Mouse (Mus musculus) stomach, embryonic 16.5 days (tissue): ENCODE results near the gene Slamf1. TPM values are rescaled to one million over a fixed set of nuclear protein-coding genes. Genes with fewer than 3 reads are reported as not detected.

Experiments used
- ATAC-seq: fragments of 200-750 bp; cut with Nextera tagmentation; 2 replicates; pipeline ENCODE4 v1.8.0; 2017; ENCODE audit warnings: moderate number of reproducible peaks, moderate TSS enrichment; ENCODE audit not compliant: insufficient read depth, low FRiP score
- H3K27ac ChIP-seq: fragments of 300-500 bp; sonication (generic); 2 replicates; pipeline ENCODE4 v1.5.1; 2014; ENCODE audit warnings: low read length
- H3K27me3 ChIP-seq: fragments of 300-500 bp; sonication (generic); 2 replicates; pipeline ENCODE4 v1.6.1; 2014; ENCODE audit warnings: low read length, control low read depth, mixed read lengths; ENCODE audit not compliant: control insufficient read depth, insufficient read depth
- H3K36me3 ChIP-seq: fragments of 300-500 bp; sonication (generic); 2 replicates; pipeline ENCODE4 v1.6.1; 2014; ENCODE audit warnings: low read length; ENCODE audit not compliant: control insufficient read depth, insufficient read depth
- H3K4me1 ChIP-seq: fragments of 300-500 bp; sonication (generic); 2 replicates; pipeline ENCODE4 v1.6.1; 2014; ENCODE audit warnings: low read length, control low read depth, mixed read lengths; ENCODE audit not compliant: control insufficient read depth, insufficient read depth
- H3K4me2 ChIP-seq: fragments of 300-500 bp; sonication (generic); 2 replicates; pipeline ENCODE4 v1.6.1; 2014; ENCODE audit warnings: low read depth, low read length, mixed read lengths
- H3K4me3 ChIP-seq: fragments of 300-500 bp; sonication (generic); replicated peaks from 2 replicates; pipeline ENCODE4 v1.5.1; 2014; ENCODE audit warnings: mild to moderate bottlenecking, low read length
- H3K9ac ChIP-seq: fragments of 300-500 bp; sonication (generic); 2 replicates; pipeline ENCODE4 v1.6.1; 2014; ENCODE audit warnings: low read length
- H3K9me3 ChIP-seq: fragments of 300-500 bp; sonication (generic); replicated peaks from 2 replicates; pipeline ENCODE4 v1.6.1; 2016; ENCODE audit warnings: low read length, control low read depth; ENCODE audit not compliant: control insufficient read depth
- WGBS: fragments of 180-500 bp; shearing (Covaris S2); extraction: QIAGEN DNeasy Blood & Tissue Kit; methylation state at CpG from one replicate; pipeline ENCODE4 v1.1.7; 2014; 5-methylcytosine and 5-hydroxymethylcytosine counted together
- polyA plus RNA-seq: library from polyadenylated mRNA; unstranded; fragments of >200 nt; fragmentation: Nextera tagmentation; extraction: Ambion mirVana; gene quantifications from 2 replicates; pipeline ENCODE4 v1.2.1, GENCODE M21; 2015

Gene Slamf1
- 0.21 TPM in 1 of 2 replicates, not detected in the other for polyA plus RNA-seq

DNA sequence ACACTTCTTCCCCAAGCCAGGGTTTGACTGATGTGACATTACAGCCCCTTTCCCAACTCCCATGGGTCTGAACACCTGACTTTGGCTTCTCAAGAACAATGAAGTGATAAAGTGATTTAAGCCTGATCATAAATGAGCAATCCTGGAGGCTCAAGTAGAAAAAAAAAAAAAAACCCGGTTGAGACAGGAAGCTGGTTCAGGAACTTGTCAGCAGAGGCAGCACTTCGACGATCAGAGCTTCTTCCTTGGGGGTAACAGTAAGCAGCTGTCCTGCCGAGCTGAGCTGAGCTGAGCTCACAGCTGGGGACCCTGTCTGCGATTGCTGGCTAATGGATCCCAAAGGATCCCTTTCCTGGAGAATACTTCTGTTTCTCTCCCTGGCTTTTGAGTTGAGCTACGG lies at the start of gene Slamf1:
TSS of gene Slamf1 (plus strand) at position 230 of the 400 bp plus-strand sequence.
- no peaks in the 10 kb centered on the region for H3K27me3 ChIP-seq
- ATAC-seq: no peak
- H3K4me3 ChIP-seq: no peak within 1 kb of the TSS
- no peaks in the 10 kb centered on the region for H3K9me3 ChIP-seq
- no peak within 1 kb of the TSS for H3K4me2 ChIP-seq
- WGBS: 21% methylated on average over 6 of the region's 6 CpGs
- H3K9ac ChIP-seq: no peak within 1 kb of the TSS
- no peak within 1 kb of the TSS for H3K27ac ChIP-seq
- H3K36me3 ChIP-seq: no peaks in the 10 kb centered on the region
- H3K4me1 ChIP-seq: no peaks in the 10 kb centered on the region

DNA sequence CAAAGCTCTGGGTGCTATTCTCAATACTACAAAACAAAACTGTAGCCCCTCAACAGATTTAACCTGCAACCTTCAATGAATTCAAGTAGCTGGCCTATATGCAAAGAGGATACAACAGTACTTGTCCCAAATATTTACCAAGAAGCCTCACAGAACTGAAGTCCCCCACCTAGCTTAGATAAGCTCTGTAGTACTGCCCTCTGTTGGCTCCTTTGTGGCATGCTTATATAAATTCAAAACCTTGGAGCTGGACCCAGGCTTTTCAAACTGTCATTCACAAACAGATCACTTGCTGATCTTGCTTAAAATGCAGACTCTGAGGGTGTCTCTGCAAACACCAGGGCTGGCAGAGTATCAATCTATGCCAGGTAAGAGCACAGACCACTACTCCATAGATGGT lies 35.7 kb upstream of the Slamf1 start:
- no peak overlapping the region for H3K4me2 ChIP-seq
- no peak overlapping the region for H3K4me3 ChIP-seq
- H3K27me3 ChIP-seq: no peaks in the 10 kb centered on the region
- no peak for ATAC-seq
- no peaks in the 10 kb centered on the region for H3K4me1 ChIP-seq
- no peak overlapping the region for H3K9ac ChIP-seq
- no peaks in the 10 kb centered on the region; the same call in 1 of the 2 replicates for H3K9me3 ChIP-seq
- H3K27ac ChIP-seq: no peak overlapping the region
- no peaks in the 10 kb centered on the region for H3K36me3 ChIP-seq

- H3K9ac ChIP-seq: no peak overlapping the region
Measured at GRCm38 (mm10) chr1:171734898-171735297, 32.0 kb upstream of the Slamf1 start.

GRCm38 (mm10) chr1:171748127-171748969 lies 18.6 kb upstream of the Slamf1 start:
- Histone ChIP-seq H3K9ac (no peak overlapping the region), H3K9me3 (no peaks in the 10 kb centered on the region), H3K4me2 (no peak overlapping the region), H3K4me3 (no peak overlapping the region), H3K27me3 (no peaks in the 10 kb centered on the region), H3K27ac (no peak overlapping the region), H3K4me1 (no peaks in the 10 kb centered on the region), H3K36me3 (no peaks in the 10 kb centered on the region)
- 67% methylated on average over 3 of the region's 3 CpGs for WGBS
- ATAC-seq: no peak

More at GRCm38 (mm10) chr1:171734898-171735297, 32.0 kb upstream of the Slamf1 start:
- Histone ChIP-seq H3K9me3 (no peaks in the 10 kb centered on the region), H3K27me3 (no peaks in the 10 kb centered on the region), H3K27ac (no peak overlapping the region), H3K4me2 (no peak overlapping the region), H3K4me3 (no peak overlapping the region), H3K36me3 (no peaks in the 10 kb centered on the region), H3K4me1 (no peaks in the 10 kb centered on the region)
- no peak for ATAC-seq
- WGBS: 70% methylated on average over 6 of the region's 6 CpGs

GRCm38 (mm10) chr1:171761853-171762448 lies 5.0 kb upstream of the Slamf1 start:
- H3K27ac ChIP-seq: no peak overlapping the region
- H3K36me3 ChIP-seq: no peaks in the 10 kb centered on the region
- H3K27me3 ChIP-seq: no peaks in the 10 kb centered on the region
- no peak overlapping the region for H3K4me2 ChIP-seq
- no peaks in the 10 kb centered on the region for H3K9me3 ChIP-seq
- 64% methylated on average over 5 of the region's 5 CpGs for WGBS
- no peak overlapping the region for H3K9ac ChIP-seq
- H3K4me3 ChIP-seq: no peak overlapping the region
- no peaks in the 10 kb centered on the region for H3K4me1 ChIP-seq
- ATAC-seq: no peak

- no peak overlapping the region for H3K9ac ChIP-seq
- no peaks in the 10 kb centered on the region for H3K9me3 ChIP-seq
- no peaks in the 10 kb centered on the region for H3K36me3 ChIP-seq
- WGBS: 72% methylated on average over 6 of the region's 6 CpGs
- no peak overlapping the region for H3K4me2 ChIP-seq
- H3K27me3 ChIP-seq: no peaks in the 10 kb centered on the region
- H3K4me1 ChIP-seq: no peaks in the 10 kb centered on the region
- no peak overlapping the region for H3K27ac ChIP-seq
- H3K4me3 ChIP-seq: no peak overlapping the region
- no peak for ATAC-seq
Measured at GRCm38 (mm10) chr1:171770996-171771395, 4.1 kb downstream of the Slamf1 start.

- no peaks in the 10 kb centered on the region for H3K36me3 ChIP-seq
- no peak overlapping the region for H3K27ac ChIP-seq
- H3K4me2 ChIP-seq: no peak overlapping the region
- H3K27me3 ChIP-seq: no peaks in the 10 kb centered on the region
- no peak overlapping the region for H3K4me3 ChIP-seq
- no peaks in the 10 kb centered on the region for H3K4me1 ChIP-seq
- H3K9ac ChIP-seq: no peak overlapping the region
- 50% methylated on average over 8 of the region's 8 CpGs for WGBS
- no peaks in the 10 kb centered on the region for H3K9me3 ChIP-seq
- ATAC-seq: no peak
Measured at GRCm38 (mm10) chr1:171772121-171772735, 5.3 kb downstream of the Slamf1 start.

DNA sequence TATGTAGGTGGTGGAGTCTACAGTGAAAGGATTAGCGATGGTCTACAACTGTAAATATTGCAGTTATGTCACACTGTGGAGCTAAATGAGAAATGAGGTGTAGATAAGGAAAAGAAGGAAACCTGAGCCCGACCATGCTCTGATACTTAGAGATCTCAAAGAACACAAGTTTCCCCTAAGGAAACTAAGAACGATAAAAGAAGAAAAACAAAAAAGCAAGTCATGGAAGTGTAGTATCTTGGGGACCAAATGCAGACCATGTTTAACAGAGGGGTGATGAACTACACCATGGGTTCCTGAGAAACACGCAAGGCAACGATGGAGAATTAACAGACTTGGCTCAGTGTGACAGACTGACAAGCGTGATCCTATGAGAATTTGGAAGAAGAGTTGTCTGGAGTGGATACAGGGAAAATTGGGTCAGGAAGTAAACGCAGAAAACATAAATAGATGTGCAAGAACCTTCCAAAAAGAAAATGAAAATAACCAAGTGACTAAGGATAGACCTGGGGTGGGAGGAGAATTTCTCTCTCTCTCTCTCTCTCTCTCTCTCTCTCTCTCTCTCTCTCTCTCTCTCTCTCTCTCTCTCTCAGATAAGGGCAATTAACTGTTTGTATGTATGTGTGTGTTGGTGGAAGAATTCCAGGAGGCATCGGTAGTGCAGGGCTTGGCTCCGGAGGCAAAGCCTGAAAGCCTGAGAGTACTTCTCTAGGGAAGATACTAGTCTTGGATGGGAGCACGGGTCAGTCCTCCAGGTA lies 6.5 kb downstream of the Slamf1 start:
- no peak overlapping the region for H3K4me2 ChIP-seq
- H3K9me3 ChIP-seq: no peaks in the 10 kb centered on the region
- ATAC-seq: no peak
- WGBS: 72% methylated on average over 10 of the region's 10 CpGs
- no peaks in the 10 kb centered on the region for H3K36me3 ChIP-seq
- H3K27me3 ChIP-seq: no peaks in the 10 kb centered on the region
- H3K4me3 ChIP-seq: no peak overlapping the region
- no peak overlapping the region for H3K27ac ChIP-seq
- H3K4me1 ChIP-seq: no peaks in the 10 kb centered on the region
- H3K9ac ChIP-seq: no peak overlapping the region
